Mouse (Mus musculus): ENCODE data around the gene Rab4a.
A peak's percentile ranks its signal among the peaks of the same experiment; 100 is the strongest.

Gene Rab4a

DNA sequence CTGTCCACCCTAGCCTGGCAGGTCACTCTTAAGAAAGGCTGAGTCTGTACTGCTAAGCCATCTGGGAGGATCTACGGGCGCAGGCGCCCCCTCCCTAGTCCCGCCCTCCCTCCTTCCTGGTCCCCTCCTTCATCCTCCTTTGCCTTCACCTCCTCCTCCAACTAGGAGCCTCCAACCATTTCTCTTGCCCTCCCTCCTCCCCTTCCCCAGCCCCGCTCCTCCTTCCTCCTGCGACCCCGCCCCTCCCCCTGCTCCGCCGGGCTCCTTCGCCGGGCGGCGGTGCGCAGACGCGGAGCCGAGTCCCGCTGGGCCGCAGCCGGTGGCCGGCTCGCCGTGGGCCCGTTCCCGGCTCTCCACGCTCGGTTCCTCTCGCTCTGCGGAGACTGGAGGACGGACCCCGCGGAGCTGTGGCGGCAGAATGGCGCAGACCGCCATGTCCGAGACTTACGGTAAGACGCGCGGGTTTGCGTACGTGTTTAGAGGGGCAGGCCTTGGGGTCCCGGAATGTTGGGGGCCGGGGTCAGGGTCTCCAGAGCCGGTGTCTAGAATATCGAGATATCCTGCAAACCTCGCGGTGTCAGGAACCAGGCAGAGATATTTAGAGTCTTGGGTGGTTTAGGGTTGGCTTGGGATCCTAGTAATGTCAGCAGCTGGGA lies at the start of gene Rab4a:
Gene Rab4a (plus strand): TSS at position 268 of the 656 bp plus-strand sequence.
- DNase-seq: peak; percentile 90 to 93

DNA sequence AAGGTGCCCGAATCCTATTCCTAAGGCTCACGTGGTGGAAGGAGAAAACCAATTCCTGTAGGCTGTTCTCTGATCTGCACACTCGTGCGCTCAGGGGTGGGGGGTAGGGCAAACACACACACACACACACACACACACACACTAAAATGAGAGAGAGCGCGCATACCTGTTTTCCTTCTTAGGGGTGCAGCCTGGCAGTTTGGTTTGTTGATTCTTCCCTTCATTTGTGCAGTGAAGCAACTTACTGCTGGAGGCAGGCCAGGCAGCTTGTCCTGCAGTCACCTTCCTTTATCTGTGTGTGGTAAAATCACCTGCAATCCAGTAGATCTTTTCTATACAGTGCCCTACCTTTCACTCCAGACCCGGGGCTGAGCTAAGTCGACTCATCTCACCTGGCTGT lies 48.9 kb upstream of the Rab4a start:
- no peak for DNase-seq

DNA sequence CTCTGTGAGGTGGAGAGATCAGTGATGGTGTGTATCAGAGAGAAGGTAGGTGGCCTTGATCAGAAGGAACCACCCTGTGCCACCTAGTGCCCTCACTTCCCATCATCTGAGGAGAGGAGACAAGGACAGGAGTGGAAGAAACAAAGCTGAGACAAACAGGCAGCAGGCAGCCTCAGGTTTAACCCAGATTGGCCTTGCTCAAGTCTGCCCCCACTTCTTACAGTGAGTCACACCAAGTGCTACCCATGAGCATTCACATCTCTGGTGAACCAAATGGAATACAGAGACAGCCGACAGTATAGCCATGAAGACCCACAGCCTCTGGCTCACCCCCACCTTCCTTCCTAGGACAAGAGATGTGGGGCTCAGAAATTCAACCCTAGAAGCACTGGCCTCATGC lies 46.9 kb upstream of the Rab4a start:
- DNase-seq: no peak

DNA sequence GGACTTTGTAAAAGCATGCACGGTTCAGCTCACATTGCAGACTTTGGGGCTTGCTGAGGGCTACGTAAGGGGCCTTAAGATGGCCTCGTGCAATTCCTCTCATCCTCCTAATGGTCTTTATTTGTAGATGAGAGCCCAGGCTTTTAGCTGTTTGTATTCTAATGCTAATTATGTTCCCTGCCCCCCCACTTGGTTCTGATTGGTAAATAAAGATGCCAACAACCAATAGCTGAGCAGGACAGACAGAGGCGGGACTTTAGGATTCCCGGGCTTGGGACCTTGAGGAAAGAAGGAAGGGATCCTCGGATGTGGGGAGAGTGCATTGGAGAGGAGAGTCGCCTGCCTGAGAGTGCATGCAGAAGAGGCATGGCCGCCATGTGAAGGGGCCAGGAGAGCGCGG lies 45.9 kb upstream of the Rab4a start:
- no peak for DNase-seq

DNA sequence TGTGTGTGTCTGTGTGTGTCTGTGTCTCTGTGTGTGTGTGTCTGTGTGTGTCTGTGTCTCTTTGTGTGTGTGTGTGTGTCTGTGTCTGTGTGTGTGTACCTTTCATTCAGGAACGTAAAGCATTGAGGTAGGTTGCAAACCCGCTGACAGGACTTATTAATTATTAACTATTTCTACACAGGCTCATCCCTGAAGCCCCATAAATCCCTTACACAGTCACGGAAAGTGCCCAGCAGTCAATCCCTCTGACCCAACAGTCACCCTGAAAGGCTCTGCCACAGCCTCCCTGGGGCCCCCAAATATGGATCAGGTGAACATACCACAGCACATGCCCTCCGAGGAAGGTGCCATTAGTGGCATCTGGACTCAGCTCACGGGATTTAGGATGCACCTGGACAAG lies 45.2 kb upstream of the Rab4a start:
- no peak for DNase-seq

DNA sequence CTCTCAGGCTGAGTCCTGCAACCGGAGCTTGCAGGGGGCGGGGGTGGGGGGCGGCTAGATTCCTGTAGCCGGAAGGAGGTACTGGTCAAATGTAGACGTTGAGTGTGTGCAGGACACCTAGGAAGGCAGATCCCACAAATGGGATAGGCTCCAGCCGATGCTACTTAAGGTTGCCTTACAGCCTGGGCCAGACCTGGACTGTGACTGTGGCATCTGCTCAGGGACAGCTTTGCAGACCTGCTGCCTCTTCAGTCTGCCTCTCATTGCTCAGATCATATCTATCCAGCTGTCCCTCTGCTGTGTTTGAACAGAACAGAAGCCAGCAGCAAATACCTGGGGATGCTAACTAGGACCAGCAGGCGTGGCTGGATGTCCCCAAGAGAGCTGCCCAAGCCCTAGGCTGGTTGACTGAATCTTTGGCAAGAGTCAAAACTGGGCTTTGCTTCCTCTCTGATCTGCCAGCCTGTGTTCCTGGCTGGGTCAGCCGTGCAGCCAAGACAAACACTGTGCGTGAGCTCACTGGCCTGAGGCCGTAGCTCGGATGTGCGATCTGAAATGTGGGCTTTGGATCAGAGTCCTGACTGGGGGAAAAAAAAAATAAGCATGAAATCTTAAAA lies 44.4 kb upstream of the Rab4a start:
- peak; percentile 68 to 73 for DNase-seq

DNA sequence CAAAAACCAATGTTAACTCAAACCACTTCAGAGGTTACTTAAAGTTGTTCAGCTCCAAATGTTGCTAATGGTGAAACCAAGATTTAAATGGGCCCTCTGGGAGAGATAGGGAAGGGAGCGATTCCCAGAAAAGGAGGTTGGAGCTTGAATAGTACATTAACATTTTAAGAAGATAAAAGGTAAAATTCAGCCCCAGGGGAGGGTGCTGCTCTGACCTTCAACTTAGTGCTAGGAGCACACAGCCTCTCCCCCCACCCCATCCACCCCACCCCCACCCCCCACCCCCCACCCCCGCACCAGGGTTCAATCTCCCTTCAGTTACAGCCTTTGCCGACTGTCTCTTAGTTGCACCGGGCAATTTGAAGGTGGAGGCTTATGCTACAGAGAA lies 43.9 kb upstream of the Rab4a start:
- DNase-seq: no peak

DNA sequence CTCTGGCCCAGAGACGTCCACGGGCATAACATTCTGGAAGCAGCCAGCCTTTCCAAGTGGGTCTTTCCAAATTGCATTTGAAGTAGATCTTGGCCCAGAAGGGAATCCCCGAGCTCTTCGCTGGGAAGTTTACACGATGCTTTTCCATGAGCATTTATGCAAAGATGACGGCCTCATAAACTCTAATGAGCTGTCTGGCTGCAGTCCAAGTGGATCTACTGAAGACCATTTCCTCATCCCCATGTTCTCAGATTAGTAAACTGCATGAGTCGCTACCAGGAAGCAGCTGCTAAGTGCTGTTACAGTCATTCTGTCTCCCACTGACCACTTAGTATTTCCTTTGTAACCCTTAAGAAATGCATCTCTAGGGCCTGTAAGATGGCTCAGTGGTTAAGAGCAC lies 42.4 kb upstream of the Rab4a start:
- no peak for DNase-seq

DNA sequence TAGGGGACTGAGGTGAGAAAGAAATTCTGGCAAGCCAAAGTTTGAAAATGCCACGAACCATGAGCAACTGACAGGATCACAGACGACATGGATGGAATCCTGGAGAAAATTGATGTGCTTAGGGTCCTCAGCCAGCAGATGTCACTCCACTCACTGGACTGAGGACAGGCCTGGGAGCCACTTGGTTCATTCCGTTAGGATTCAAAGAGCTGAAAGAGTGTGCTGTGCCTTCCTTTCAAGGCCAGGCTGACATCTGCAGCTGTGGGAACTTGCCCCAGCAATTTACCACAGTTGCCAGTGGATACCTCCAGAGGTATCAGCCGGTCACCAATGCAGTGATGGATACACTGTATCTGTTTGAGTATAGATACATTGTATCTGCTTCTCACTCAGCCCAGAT lies 41.1 kb upstream of the Rab4a start:
- DNase-seq: peak; percentile 56 to 66

DNA sequence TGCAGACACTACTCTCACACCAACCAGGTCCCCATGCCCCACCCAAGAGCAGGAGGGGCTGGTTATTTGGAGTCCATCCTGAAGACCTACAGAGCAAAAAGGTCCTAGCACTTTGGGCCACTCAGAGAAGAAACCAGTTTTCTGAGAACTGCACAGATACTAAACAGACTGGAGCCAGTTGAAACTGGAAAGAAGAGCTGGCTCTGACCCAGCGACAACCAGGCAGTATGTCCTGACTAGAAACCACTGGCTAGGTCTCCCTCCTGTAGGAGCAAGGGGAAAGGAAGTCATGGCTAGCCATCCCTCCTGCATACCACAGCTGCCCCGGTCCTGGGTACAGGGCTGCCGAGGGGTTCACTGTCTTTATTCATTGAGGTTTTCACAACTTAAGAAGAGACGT lies 39.3 kb upstream of the Rab4a start:
- no peak for DNase-seq

DNA sequence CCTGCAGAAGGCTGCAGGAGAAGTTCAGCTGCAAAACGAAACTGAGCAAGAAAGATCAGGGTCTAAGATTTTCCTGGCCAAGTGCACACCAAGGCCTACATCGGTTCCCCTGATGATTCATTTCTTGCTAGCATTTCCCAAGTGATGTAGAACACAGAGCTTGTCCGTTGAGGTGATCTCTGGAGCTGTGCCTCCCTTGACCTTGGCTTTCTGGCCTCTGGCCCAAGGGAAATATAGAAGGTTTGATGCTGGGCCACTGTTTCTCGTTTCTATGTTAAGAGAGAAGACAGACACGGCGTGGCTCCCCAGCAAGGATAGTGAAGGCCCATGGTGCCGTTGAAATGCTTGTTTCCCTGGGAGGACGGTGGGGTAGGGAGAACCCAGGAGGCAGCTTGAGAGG lies 37.9 kb upstream of the Rab4a start:
- DNase-seq: no peak

DNA sequence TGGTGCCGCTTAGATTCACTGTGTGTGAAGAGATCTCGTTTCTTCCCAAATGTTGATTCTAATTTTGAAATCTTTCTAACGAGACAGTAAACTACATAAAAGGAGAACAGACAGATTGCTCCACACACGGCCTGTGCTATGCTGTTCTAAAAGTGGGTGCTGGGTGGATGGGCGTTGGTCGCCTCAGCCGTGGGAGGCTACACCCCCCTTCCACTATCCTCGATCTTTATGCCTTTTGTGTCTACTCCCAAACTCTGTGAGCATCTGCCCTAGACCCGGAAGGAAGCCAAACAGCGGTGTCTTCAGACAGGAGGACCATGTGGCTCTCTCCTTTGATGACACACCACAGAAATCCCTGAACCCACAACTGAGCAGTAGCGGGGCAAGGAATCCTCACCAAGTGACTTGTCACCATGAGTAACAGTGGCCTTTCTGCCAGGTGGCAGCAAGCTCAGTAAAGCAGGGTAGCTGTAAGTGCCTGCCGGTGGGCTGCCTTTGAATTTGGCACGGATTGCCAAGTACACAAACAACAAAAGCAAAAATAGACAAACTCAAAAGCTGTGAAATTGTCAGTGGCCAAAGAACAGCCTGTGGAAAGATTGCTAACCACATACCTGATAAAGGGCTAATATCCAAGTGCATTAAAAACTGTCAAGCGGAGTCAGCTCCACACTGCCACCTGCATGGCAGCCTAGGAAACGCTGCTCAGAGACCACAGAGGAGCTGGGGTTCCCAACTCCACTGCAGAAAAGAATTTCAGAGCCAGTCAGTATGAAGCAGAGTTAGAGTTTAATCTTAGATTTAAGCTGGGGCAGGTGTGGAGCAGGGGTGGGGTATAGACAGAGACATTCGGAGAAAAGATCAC lies 37.1 kb upstream of the Rab4a start:
- DNase-seq: peak; percentile 58 to 70

DNA sequence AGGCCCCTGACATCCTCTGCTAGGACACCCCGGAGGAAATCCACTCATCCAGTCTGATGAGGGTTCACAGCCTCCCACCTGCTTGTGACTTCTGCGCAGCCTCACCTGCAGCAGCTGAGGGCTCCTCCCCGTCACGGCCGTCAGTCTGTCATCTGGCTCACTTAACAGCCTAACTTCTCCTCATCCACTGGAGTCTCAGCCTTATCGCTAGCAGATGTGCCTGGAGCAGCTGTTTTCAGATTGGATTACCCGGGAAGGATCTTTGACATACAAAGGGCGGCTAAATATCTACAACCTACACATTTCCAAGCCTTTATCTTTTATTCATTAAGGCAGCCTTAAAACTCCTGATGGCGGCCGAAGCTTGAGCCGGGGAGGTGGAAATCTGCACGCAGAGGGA lies 32.3 kb upstream of the Rab4a start:
- no peak for DNase-seq

DNA sequence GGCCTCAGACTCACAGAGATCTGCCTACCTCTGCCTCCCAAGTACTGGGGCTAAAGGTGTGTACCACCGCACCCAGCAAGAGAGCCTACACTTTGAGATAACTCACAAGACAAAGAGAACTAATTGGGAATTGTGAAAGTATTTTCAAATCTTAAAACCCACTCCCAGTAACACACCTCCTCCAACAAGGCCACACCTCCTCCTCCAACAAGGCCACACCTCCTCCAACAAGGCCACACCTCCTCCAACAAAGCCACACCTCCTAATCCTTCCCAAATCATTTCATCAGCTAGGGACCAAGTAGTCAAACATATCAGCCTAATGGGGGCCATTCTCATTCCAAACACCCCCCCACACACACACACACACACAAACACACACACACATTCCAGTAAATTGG lies 31.3 kb upstream of the Rab4a start:
- no peak for DNase-seq

DNA sequence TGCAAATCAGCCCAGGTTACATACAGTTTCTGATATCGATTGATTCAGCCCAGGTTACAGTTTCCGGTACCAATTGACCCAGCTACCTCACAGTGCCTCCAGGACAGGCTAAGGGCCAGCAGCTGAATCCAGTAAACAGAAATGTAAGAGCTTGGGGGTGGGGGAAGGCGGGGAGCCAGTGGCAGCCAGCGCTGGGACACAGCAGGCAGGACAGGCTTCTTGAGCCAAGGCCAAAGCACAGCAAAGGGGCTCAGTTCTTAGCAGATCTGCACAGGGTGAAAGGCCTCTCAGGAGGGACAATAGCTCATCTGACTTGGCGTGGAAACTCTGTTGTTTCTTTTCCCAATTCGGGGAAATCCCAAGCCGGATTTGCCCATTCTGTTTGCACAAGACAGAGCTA lies 28.5 kb upstream of the Rab4a start:
- peak; percentile 18 to 39 for DNase-seq

DNA sequence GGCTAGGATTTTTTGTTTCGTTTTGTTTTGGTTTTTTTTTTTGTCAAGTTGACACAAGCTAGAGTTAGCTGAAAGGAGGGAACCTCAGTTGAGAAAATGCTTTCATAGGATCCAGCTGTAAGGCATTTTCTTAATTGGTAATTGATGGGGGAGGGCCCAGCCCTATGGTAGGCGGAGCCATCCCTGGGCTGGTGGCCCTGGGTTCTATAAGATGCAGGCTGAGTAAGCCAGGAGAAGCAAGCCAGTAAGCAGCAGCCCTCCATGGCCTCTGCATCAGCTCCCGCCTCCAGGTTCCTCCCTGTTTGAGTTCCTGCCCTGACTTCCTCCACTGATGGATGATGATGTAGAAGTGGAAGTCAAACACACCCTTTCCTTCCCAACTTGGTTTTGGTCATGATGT lies 25.3 kb upstream of the Rab4a start:
- DNase-seq: no peak

DNA sequence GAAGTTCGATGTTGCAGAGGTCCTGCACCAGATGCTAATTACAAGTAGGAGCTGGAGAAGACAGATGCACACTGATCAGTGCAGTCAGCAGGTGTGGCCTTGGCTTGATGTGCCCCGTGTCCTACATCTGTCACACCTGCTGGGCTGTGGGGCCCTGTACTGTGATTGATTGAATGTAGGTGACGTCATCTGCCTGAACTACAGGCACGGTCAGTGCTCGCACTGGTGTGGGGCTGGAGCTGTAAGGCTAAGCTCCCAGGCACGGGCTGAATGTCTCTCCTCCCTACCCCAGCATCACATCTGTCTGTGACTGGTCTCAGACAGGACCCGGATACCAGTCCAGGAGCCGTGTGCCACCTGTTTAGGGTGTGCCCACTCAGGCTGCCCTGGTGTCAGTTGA lies 24.5 kb upstream of the Rab4a start:
- no peak for DNase-seq

DNA sequence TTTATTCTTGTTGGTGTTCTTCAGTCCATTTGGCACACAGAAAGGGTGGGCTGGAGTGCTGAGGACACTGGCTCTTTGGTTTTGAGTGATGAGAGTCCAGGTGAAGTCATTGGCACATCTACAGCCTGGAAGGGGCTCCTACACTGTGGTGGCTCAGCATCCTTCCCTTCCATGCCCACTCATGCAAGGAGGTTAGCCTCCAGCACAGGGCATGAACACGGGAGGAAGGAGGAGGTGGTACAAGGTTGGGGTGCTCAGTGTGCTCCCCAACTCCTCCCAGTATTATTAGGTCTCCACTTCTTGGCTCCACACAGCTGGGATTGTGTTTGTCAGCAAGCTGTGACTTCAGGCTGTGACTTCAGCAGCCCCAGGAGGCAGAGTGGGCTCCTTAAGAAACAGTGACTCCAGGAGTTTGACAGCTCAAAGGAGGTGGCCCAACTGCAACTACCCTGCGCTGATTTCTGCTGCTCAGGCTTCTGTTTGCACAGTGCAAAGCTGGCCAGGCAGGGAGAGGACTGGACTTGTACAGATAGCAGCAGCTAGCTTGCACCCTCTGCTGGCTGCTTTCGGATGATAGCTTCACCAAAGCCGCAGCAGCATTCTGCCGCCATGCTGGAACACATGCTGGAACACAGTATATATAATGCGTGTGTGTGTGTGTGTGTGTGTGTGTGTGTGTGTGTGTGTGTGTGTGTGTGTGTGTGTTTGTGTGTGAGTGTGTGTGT lies 22.1 kb upstream of the Rab4a start:
- DNase-seq: peak; percentile 88 to 92

DNA sequence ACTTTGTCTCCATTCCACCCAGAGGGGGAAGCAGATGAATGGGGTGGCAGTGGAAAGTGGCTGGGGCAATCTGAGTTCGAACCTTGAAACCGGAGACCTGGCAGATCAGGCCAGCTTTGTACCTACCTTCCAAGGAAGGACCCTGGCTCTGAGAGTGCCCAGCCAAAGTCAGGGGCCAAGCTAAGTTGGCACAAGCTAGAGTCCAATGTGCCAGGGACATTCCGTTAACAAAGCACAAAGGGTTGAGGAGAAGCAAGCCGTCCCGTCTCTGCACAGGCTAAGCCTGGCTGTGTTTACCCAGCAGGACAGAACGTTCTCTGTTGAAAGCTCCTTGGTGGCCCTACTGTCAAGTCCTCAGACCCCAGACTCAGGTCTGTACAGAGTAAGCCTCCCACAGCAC lies 19.6 kb upstream of the Rab4a start:
- peak; percentile 44 to 52 for DNase-seq

DNA sequence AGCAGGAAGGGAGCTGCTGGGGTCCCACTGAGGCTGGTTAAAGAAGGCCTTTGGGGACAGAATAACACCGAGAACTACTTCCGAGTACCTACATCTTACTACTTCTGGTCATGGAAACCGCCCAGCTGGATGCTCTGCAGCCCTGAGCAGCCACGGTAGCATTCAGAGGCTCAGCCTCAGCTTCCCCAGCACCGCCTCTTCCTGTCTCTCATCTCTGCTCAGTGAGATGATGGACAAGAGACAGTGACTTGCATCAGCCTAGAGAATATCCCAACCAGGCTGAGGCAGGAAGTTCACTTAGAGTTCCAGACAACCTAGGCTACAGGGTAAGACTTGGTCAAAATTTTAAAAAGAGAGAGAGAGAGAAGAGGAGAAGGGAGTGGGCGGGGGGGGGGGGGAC lies 19.1 kb upstream of the Rab4a start:
- no peak for DNase-seq

DNA sequence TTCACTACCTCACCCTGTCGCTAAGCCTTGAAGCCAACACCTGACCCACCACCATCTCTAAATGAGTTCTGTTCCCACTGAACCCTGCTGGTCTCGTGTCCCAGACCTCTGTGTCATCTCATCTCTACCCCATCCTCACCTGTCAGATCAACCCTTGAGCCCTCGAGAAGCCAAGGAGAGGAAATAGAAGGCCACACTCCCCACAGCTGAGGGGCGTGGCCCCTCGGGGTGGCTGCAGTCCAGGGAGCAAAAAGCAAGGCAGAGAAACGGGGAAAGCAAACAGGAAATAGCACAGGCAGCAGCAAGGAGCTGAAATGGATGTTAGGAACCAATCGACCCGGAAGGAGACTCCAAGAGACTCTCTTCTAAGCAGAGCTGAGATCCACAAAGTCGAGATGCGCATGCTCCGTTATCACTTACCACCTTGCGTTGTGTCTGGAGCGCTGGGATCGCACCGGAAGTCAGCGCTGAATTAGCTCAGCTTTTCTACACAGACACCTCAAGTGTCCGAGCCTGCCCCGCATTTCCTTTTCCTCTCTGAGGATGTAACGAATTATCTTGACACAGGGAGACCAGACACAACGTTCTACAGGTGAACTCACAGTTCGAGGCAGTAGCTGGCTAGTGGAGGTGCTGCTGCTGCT lies 18.4 kb upstream of the Rab4a start:
- no peak for DNase-seq

DNA sequence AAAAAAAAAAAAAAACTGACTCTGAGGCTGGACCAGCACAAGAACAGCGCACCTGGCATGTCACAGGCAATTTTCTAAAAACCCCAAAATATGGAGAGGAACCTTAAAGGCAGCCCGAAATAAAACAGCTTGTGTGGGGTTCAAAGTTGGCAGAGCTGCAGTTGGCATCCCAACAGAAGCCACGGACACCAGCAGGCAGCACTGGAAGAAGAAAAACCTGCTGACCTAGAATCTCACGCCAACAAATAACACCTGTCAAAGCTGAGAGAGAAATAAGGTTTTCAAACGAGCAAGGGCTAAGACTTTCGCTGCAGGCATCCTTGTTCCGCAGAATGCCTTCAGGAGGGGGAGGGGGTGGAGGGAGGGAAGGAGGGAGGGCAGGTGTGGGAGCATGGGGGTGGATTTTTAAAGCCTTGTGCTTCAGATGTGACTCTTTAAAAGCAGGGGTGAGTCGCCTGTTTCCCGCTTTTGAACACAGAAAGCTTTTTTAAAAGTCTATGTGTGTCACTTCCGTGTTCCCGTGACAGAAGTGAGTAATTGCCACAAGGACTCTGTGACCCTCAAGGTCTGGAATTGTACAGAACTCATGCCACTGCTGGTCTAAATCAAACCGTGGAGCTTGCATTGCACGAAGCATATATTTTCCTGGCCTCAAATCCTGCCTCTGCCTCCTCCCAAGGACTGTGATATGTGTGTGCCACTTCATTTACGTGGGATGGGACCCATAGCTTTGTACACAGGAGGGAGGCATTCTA lies 17.2 kb upstream of the Rab4a start:
- peak; percentile 86 to 89 for DNase-seq
